Mouse (Mus musculus) neural tube, embryonic 12.5 days (tissue): ENCODE data around the gene Add2. TPM values are rescaled to one million over a fixed set of nuclear protein-coding genes. Genes with fewer than 3 reads are reported as not detected.

Source experiments
- ATAC-seq: fragments of 200-750 bp; cut with Nextera tagmentation; 2 replicates; pipeline ENCODE4 v1.8.0; 2017; ENCODE audit warnings: low read depth, mild to moderate bottlenecking, moderate TSS enrichment, moderate library complexity; ENCODE audit not compliant: low FRiP score
- H3K27ac ChIP-seq: fragments of 300-500 bp; sonication (generic); 2 replicates; pipeline ENCODE4 v1.5.1; 2016
- H3K27me3 ChIP-seq: fragments of 300-500 bp; sonication (generic); replicated peaks from 2 replicates; pipeline ENCODE4 v1.6.1; 2016; ENCODE audit warnings: mild to moderate bottlenecking
- H3K36me3 ChIP-seq: fragments of 300-500 bp; sonication (generic); 2 replicates; pipeline ENCODE4 v1.6.1; 2016; ENCODE audit warnings: mild to moderate bottlenecking
- H3K4me1 ChIP-seq: fragments of 300-500 bp; sonication (generic); 2 replicates; pipeline ENCODE4 v1.6.1; 2016
- H3K4me2 ChIP-seq: fragments of 300-500 bp; sonication (generic); replicated peaks from 2 replicates; pipeline ENCODE4 v1.6.1; 2016; ENCODE audit warnings: mild to moderate bottlenecking
- H3K4me3 ChIP-seq: fragments of 300-500 bp; sonication (generic); 2 replicates; pipeline ENCODE4 v1.5.1; 2016
- H3K9ac ChIP-seq: fragments of 300-500 bp; sonication (generic); 2 replicates; pipeline ENCODE4 v1.6.1; 2016; ENCODE audit warnings: mild to moderate bottlenecking
- H3K9me3 ChIP-seq: fragments of 300-500 bp; sonication (generic); 2 replicates; pipeline ENCODE4 v1.6.1; 2016; ENCODE audit warnings: mild to moderate bottlenecking
- WGBS: fragments of 180-500 bp; shearing (Covaris S2); methylation state at CpG from one replicate; pipeline ENCODE4 v1.1.7; 2016; 5-methylcytosine and 5-hydroxymethylcytosine counted together
- polyA plus RNA-seq: library from polyadenylated mRNA; unstranded; fragments of >200 nt; fragmentation: Nextera tagmentation; extraction: Ambion mirVana; gene quantifications from 2 replicates; pipeline ENCODE4 v1.2.1, GENCODE M21; 2016

Add2 gene
- polyA plus RNA-seq, 1 experiment from 2014 or later, result 110 TPM

DNA sequence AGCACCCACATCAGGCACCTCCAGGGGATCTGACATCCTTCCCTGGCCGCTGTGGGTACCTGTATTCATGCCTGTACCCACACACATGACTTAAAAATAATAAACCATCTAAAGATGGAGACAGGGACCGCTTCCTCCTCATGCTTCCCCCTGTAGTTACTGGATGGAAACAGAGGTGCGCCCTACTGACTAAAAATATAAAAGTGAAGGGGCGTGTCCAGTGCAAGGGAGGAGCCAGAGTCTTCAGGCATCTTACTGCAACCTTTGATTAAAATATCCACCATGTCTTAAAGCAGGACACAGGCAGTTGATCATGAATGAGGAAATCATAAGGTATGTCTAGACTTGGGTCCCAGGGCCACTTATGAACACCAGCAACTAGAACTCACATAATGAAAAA lies 97.3 kb downstream of the Add2 start:
- 85% methylated on average over 4 of the region's 4 CpGs for WGBS
- no peak overlapping the region for H3K27ac ChIP-seq
- no peak for ATAC-seq

DNA sequence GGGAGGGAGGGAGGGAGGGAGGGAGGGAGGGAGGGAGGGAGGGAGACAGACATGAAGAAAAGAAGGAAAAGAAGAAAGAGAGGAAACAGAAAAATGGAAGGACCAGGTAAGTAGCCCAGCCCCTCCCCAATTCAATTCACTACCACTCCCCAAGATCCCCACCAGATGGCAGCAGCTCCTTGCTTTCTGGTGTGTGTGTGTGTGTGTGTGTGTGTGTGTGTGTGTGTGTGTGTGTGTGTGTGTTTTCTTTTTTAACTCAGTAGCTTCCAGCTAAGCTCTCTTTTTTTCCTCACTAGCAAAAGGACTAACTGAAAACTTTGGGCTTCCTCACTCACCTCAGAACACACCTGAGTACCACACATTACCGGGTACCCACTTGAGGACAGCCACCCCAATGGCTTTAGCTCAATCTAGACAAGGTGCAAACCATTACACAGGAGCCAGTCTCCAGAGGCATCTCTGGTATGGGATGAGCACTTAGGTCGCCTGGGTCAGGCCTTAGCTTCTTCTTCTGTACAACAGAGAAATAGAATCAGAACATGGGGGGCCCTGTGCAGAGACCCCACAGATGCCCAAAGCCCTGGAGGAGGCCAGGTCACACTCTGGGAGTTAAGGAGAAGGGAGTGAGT lies 98.6 kb downstream of the Add2 start:
- Histone ChIP-seq H3K27ac (no peak overlapping the region), H3K9me3 (no peaks in the 10 kb centered on the region), H3K9ac (no peak overlapping the region), H3K27me3 (no peaks in the 10 kb centered on the region), H3K4me3 (no peak overlapping the region), H3K4me1 (no peaks in the 10 kb centered on the region), H3K4me2 (no peak overlapping the region), H3K36me3 (no peaks in the 10 kb centered on the region)
- 66% methylated on average over 2 of the region's 2 CpGs for WGBS
- ATAC-seq, result peak; percentile 58; the same call in 1 of the 2 replicates

More for the DNA sequence above, 97.3 kb downstream of the Add2 start:
- no peaks in the 10 kb centered on the region for H3K27me3 ChIP-seq
- no peak overlapping the region for H3K9ac ChIP-seq
- H3K4me2 ChIP-seq, result no peak overlapping the region
- no peaks in the 10 kb centered on the region for H3K36me3 ChIP-seq
- H3K4me1 ChIP-seq, result no peaks in the 10 kb centered on the region
- H3K4me3 ChIP-seq, result no peak overlapping the region
- no peaks in the 10 kb centered on the region for H3K9me3 ChIP-seq

DNA sequence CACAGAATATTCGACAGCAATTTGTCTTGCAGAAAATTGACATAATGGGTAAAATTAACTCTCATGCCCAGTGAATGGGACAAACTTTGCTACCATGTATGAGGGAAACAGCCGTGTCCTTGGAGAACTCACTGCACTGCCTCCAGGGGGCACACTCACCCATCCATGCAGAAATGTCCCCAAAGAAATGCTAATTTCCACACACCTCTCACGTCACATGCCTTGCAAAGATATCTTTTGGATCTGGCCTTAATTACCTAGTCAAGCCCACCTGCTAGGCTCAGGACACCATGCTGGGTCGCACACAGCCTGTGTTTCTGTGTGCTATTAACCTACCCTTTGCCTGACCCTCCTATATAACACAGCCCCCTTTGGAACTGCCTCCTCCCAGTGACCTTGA lies 100.0 kb downstream of the Add2 start:
- H3K9ac ChIP-seq, result no peak overlapping the region

DNA sequence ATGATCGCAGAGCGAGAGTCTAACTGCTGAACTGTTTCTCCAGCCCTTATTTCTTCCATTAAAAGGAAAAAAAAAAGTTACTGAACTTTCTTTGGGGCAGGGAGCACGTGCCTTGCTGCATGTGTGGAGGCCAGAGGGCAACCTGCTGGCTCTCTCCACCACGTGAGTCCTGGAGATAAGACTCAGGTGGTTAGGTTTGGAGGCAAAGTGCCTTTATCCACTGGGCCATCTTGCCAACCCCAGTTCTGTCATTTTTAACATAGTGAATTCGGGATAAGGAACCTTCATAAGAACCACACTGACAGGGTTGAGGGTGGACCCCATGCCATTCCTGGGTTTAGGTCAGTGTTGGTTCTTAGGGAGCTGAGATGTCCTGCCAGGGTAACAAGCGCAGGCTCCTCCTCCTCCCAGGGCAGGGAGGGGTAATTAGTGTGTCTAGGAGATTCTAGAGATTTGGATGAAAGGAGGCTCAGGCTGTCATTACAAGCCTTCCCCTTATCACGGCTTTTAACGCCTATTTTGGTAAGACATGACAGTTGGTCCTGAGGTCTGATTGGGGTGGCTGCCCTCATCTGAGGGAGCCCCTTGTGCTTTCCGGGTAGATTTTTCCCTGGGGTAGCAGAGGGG lies 101.5 kb downstream of the Add2 start:
- no peaks in the 10 kb centered on the region for H3K36me3 ChIP-seq
- H3K4me3 ChIP-seq, result no peak overlapping the region
- H3K9ac ChIP-seq, result no peak overlapping the region
- H3K27me3 ChIP-seq, result no peaks in the 10 kb centered on the region
- 76% methylated on average over 9 of the region's 9 CpGs for WGBS
- no peak overlapping the region for H3K4me2 ChIP-seq
- H3K9me3 ChIP-seq, result no peaks in the 10 kb centered on the region
- no peak overlapping the region for H3K27ac ChIP-seq
- H3K4me1 ChIP-seq, result no peaks in the 10 kb centered on the region
- no peak for ATAC-seq

More for the DNA sequence above, 100.0 kb downstream of the Add2 start:
- no peak overlapping the region for H3K4me3 ChIP-seq
- no peak overlapping the region for H3K27ac ChIP-seq
- WGBS, result 46% methylated on average over 4 of the region's 4 CpGs
- H3K9me3 ChIP-seq, result no peaks in the 10 kb centered on the region
- H3K4me2 ChIP-seq, result no peak overlapping the region
- H3K4me1 ChIP-seq, result no peaks in the 10 kb centered on the region
- H3K36me3 ChIP-seq, result no peaks in the 10 kb centered on the region
- ATAC-seq, result no peak
- H3K27me3 ChIP-seq, result no peaks in the 10 kb centered on the region

DNA sequence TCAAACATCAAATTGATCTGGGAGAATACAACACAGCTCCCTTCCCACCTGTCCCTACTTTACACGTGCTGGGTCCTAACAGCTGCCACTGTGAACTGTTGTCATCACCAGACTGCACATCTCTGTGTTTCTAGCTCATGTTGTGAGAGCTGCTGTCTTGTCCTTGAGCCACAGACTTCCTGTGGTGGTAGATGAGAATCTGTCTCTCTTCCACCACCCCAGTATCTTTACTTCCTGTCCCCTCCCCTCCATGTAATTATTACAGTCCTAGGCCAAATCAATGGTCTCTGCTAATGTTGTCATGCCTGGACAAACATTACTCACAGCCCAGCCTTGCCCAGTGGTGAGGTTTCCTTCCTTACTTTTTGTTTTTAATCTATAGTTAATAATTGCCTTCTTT lies 105.4 kb downstream of the Add2 start:
- no peak overlapping the region for H3K27ac ChIP-seq
- H3K4me3 ChIP-seq, result no peak overlapping the region
- WGBS, result 85% methylated on average over 1 of the region's 1 CpGs
- no peak for ATAC-seq
- H3K4me1 ChIP-seq, result no peaks in the 10 kb centered on the region
- no peak overlapping the region for H3K9ac ChIP-seq
- H3K27me3 ChIP-seq, result no peaks in the 10 kb centered on the region
- no peaks in the 10 kb centered on the region for H3K9me3 ChIP-seq
- H3K36me3 ChIP-seq, result no peaks in the 10 kb centered on the region
- no peak overlapping the region for H3K4me2 ChIP-seq

DNA sequence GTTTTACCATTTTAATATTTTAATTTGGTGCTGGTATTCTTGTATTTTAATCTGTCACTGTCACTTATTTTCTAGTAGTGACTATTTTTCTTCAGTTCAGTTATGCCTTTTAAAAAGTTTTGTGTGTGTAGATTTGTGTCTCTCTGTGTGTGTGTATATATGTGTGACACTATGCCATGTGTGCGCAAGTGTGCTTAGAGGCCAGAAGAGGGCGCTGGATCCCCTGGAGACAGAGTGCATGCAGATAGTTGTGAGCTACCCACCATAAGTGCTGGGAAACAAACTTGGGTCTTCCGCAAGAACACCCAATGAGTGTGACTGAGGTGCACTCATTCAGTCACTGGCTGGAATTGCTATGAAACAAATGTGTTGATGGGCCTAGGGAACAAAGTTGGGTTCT lies 107.7 kb downstream of the Add2 start:
- Histone ChIP-seq H3K9ac (no peak overlapping the region), H3K27ac (no peak overlapping the region), H3K4me1 (no peaks in the 10 kb centered on the region), H3K36me3 (no peaks in the 10 kb centered on the region), H3K27me3 (no peaks in the 10 kb centered on the region), H3K9me3 (no peaks in the 10 kb centered on the region), H3K4me3 (no peak overlapping the region), H3K4me2 (no peak overlapping the region)
- WGBS, result 84% methylated on average over 3 of the region's 3 CpGs
- no peak for ATAC-seq

DNA sequence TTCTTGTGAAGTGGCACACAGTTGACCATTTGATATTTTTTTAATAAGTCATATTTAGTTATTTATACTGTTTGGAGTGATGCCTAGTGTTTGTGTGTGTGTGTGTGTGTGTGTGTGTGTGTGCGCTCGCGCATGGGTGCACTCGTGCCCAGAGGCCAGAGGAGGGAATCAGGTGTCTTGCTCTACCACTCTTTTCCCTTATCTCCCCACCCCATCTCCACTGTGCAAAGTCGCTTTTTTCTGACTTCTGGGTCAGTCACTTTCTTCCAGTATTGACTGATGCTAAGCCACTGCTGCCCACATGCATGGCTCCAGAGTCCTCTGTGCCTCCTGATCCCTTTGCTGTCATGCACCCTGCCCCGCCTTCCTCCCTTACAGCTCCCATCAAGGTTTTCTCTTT lies 112.8 kb downstream of the Add2 start:
- Histone ChIP-seq H3K9ac (no peak overlapping the region), H3K9me3 (no peaks in the 10 kb centered on the region), H3K4me3 (no peak overlapping the region), H3K4me1 (no peaks in the 10 kb centered on the region), H3K27me3 (no peaks in the 10 kb centered on the region), H3K27ac (no peak overlapping the region), H3K4me2 (no peak overlapping the region), H3K36me3 (no peaks in the 10 kb centered on the region)
- no peak for ATAC-seq
- 86% methylated on average over 6 of the region's 6 CpGs for WGBS

DNA sequence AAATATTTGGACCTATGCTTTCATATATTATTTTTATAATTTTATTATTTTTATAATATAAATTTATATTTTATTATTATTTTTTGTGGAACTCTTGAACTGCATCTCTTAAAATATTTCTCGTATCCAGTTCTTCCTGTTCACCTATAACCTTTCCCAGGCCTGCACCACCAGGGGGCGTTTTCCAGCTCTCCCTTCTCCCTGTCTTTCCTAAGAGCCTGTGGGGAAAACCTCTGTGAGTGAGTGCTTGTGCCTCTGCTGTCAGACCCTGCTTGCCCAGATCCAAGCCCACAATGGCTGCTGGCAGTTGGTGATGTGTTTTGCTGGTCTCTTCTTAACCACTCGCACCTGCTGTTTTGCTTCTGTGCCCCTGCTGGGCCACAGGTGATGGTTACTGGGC lies 113.3 kb downstream of the Add2 start:
- H3K9ac ChIP-seq, result no peak overlapping the region
- H3K27ac ChIP-seq, result no peak overlapping the region
- no peak overlapping the region for H3K4me3 ChIP-seq
- H3K36me3 ChIP-seq, result no peaks in the 10 kb centered on the region
- no peak for ATAC-seq
- H3K4me1 ChIP-seq, result no peaks in the 10 kb centered on the region
- H3K4me2 ChIP-seq, result no peak overlapping the region
- no peaks in the 10 kb centered on the region for H3K27me3 ChIP-seq
- WGBS, result 14% methylated on average over 3 of the region's 3 CpGs
- H3K9me3 ChIP-seq, result no peaks in the 10 kb centered on the region

DNA sequence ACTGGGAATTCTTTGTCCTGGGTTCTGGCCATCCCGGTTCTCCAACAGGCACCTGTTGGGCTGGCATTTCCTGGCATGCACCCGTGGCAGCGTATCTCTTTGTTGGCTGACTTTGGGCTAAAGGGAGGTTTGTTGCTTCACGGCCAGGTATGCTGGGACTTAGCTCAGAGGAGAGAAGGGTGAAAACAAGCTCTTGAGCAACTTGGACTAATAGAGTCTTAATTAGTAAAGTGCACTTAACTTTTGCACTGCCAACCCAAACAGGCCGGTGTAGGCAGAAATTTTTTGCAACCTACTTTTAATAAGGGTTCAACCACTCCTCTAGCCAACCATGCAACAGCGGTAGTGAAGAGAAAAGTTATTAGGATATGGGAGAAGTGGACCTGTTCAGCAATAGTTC lies 116.5 kb downstream of the Add2 start:
- no peak overlapping the region for H3K4me3 ChIP-seq
- WGBS, result 96% methylated on average over 6 of the region's 6 CpGs
- no peaks in the 10 kb centered on the region for H3K27me3 ChIP-seq
- H3K36me3 ChIP-seq, result no peaks in the 10 kb centered on the region
- ATAC-seq, result no peak
- no peaks in the 10 kb centered on the region for H3K9me3 ChIP-seq
- no peak overlapping the region for H3K9ac ChIP-seq
- no peaks in the 10 kb centered on the region for H3K4me1 ChIP-seq
- H3K27ac ChIP-seq, result no peak overlapping the region
- no peak overlapping the region for H3K4me2 ChIP-seq

DNA sequence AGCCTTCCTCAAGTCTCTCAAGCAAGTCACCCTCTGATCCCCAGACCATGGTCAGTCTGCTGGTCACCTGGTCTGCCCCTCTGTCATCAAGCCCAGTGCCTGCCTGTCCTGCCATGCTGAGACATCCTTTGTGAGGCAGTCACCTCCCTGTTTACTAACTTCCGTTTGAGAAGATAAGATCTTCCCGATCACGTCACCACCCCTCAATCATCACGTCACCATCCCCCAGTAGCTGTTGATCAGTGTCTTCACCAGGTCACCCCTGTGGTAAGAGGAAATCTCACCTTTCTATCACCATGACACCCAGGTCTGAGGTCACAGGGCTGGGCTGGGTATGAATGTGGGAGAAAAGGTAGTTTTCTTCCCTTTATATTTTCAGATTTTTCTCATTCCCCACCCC lies 120.0 kb downstream of the Add2 start:
- H3K4me1 ChIP-seq, result no peaks in the 10 kb centered on the region
- no peak for ATAC-seq
- no peak overlapping the region for H3K4me2 ChIP-seq
- 62% methylated on average over 4 of the region's 4 CpGs for WGBS
- H3K27me3 ChIP-seq, result no peaks in the 10 kb centered on the region
- H3K27ac ChIP-seq, result no peak overlapping the region
- no peak overlapping the region for H3K4me3 ChIP-seq
- no peaks in the 10 kb centered on the region for H3K36me3 ChIP-seq
- H3K9me3 ChIP-seq, result no peaks in the 10 kb centered on the region
- no peak overlapping the region for H3K9ac ChIP-seq

DNA sequence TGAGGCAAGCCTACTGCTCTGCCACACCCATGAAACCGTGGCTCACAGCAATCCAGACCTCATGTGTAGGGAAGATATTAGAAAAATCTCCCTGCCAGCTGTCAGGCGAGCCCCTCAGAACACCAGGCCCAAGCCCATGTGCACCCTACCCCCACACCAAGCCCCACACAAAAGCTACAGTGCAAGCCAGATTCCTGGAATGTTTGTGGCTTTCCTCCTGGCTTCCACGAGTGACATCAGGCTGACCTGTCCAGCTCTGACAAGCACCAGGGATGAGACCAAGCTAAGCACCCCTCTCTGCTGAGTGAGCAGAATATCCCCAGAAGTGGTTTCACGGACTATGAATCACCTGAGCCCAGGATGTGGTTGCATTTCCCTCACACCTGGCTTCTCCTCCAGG lies 120.5 kb downstream of the Add2 start:
- Histone ChIP-seq H3K4me3 (no peak overlapping the region), H3K27ac (no peak overlapping the region), H3K9ac (no peak overlapping the region), H3K36me3 (no peaks in the 10 kb centered on the region), H3K27me3 (no peaks in the 10 kb centered on the region), H3K4me2 (no peak overlapping the region), H3K4me1 (no peaks in the 10 kb centered on the region), H3K9me3 (no peaks in the 10 kb centered on the region)
- ATAC-seq, result no peak
- 62% methylated on average over 4 of the region's 4 CpGs for WGBS

DNA sequence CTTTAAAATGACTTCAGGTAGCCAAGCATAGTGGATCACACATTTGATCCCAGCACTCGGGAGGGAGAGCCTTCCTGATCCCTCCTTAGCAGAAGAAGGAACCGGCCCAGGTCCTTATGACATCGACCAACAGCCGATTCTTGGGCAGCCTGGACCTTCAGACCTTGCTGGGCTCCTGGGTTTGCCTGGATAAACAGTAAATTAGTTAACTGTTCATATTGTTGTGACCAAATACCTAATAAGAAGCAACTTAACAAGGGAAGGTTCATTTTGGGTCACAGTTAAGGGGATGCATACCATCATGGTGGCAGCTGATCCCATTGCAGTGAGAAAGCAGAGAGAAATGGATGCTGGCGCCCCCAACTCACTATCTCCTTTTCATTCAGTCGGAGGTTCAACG lies 124.2 kb downstream of the Add2 start:
- 90% methylated on average over 7 of the region's 7 CpGs for WGBS
- Histone ChIP-seq H3K27me3 (no peaks in the 10 kb centered on the region), H3K36me3 (no peaks in the 10 kb centered on the region), H3K4me1 (no peaks in the 10 kb centered on the region), H3K4me2 (no peak overlapping the region), H3K27ac (no peak overlapping the region), H3K9ac (no peak overlapping the region), H3K9me3 (no peaks in the 10 kb centered on the region), H3K4me3 (no peak overlapping the region)
- no peak for ATAC-seq

DNA sequence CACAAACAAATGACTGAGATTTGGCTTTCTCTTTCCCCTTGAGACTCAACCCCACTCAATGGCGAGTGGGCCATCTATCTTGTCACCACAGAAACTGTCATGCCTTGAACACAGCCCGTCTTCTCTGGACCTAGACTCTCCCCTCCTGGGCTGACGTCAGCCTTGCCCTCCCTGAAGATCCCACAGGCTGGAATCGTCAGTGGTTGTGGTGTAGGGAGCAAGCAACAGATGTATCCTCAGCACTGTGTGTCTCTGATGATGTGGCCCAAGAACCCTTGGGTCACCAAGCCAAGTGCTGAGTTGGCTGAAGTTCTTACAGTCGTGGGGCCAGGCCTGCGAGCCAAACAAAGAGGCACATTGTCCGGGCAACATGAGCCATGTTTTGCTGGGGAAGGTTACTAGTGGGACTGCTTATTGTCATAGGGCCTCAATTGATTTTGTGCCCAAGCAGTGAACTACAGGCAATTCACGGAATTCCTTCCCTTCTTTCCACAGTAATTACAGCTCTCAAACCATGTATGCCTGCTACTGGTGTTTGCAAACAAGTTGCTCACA lies 125.0 kb downstream of the Add2 start:
- H3K27ac ChIP-seq, result no peak overlapping the region
- H3K9me3 ChIP-seq, result no peaks in the 10 kb centered on the region
- no peak overlapping the region for H3K4me3 ChIP-seq
- H3K27me3 ChIP-seq, result no peaks in the 10 kb centered on the region
- no peaks in the 10 kb centered on the region for H3K36me3 ChIP-seq
- H3K4me1 ChIP-seq, result no peaks in the 10 kb centered on the region
- H3K9ac ChIP-seq, result no peak overlapping the region
- H3K4me2 ChIP-seq, result no peak overlapping the region
- WGBS, result 69% methylated on average over 8 of the region's 8 CpGs
- no peak for ATAC-seq
